ENCODE assay signal across 11 mouse cellular contexts in the genomic region with DNA sequence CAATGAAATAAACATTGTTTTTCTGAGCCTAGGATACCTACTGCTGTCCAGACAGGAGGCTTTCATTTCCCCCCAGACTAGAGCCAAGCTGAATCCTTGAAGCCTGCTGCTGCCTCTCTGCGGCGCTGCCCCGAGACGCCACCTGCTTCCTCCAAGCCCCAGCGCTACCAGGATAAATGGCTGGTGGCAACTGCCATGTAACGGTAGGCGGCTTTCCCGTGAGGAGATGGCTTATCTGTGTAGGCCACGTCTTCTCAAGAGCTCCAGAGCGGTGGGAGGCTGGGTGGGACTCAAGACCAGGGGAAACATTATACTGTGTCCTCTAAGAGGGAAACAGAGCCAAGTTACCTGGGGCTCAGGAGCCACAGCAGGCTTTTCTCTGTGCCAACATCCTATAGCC. TPM values are rescaled to one million over a fixed set of nuclear protein-coding genes. Genes with fewer than 3 reads are reported as not detected.
DNase-seq lines count a peak whose midpoint lies in the region; ATAC-seq and TF ChIP-seq lines count a peak whose summit lies in the region.
"Had no signal": no experiment of that assay in that cellular context is flagged by ENCODE, and none has a peak within 500 bp of the region (broad histone marks: within the 10 kb centered on the region; RNA-seq: fewer than 3 reads in every experiment).

No protein-coding gene starts in this region.

- no peak for TF ChIP-seq POLR2A in kidney, adult 2 months (IDR thresholded peaks at IDR 0.05; ENCODE audit: low read depth, low read length)

- H3K9me3 ChIP-seq in intestine, embryonic 15.5 days: no peaks in the 10 kb centered on the region
- no peaks in the 10 kb centered on the region for H3K9me3 ChIP-seq in intestine, postnatal 0 days (ENCODE audit: control insufficient read depth)
- H3K9me3 ChIP-seq: embryonic facial prominence, embryonic 15.5 days had no signal

- no peak overlapping the region for H3K27ac ChIP-seq in intestine, embryonic 15.5 days
- H3K27ac ChIP-seq in intestine, postnatal 0 days (ENCODE audit: low read depth, low read length): no peak overlapping the region
- no peak overlapping the region for H3K27ac ChIP-seq in kidney, adult 2 months (ENCODE audit: insufficient read depth, low read depth, low read length)
- H3K27ac ChIP-seq: embryonic facial prominence, embryonic 15.5 days had no signal

- H3K36me3 ChIP-seq in intestine, embryonic 15.5 days: no peaks in the 10 kb centered on the region
- H3K36me3 ChIP-seq in intestine, postnatal 0 days (ENCODE audit: control insufficient read depth, insufficient read depth): no peaks in the 10 kb centered on the region; the same call in 1 of the 2 replicates
- H3K36me3 ChIP-seq in kidney, adult 2 months (ENCODE audit: control insufficient read depth, insufficient read depth, low read length): no peaks in the 10 kb centered on the region

- ATAC-seq in intestine, embryonic 15.5 days: peak; percentile 56; the same call in 1 of the 2 replicates
- ATAC-seq in intestine, postnatal 0 days: no peak
- ATAC-seq in erythroid progenitor cell, adult 5-6 weeks (replicated peaks; ENCODE audit: low FRiP score, poor library complexity, severe bottlenecking): peak; percentile 87

- peaks cover 17% of the 10 kb centered on the region; the same call in 1 of the 2 replicates for H3K4me1 ChIP-seq in intestine, embryonic 15.5 days (replicated peaks)
- H3K4me1 ChIP-seq in intestine, postnatal 0 days (replicated peaks; ENCODE audit: control insufficient read depth, insufficient read depth, low read length): 0 out of 2 replicates have a peak, but pooled peaks cover 5% of the 10 kb centered on the region
- H3K4me1 ChIP-seq in kidney, adult 2 months (ENCODE audit: control insufficient read depth, insufficient read depth, low read length): no peaks in the 10 kb centered on the region

- H3K9ac ChIP-seq in intestine, embryonic 15.5 days: no peak overlapping the region
- no peak overlapping the region for H3K9ac ChIP-seq in intestine, postnatal 0 days (ENCODE audit: low read depth, low read length)
- H3K9ac ChIP-seq: embryonic facial prominence, embryonic 15.5 days had no signal

- DNase-seq in thymus, postnatal 4 days: peak; percentile 54
- no peak for DNase-seq in thymus, postnatal 10 days (ENCODE audit: low spot score in 2 of 2)
- DNase-seq in kidney, adult 2 months: no peak
- no peak for DNase-seq in urinary bladder, postnatal 36 days (ENCODE audit: low spot score in 2 of 2)
- no peak for DNase-seq in adrenal gland, adult 2 months
- DNase-seq: adrenal gland, postnatal 25 days; kidney, adult 8-10 months had no signal

- 75% methylated on average over 10 of the region's 10 CpGs for WGBS in intestine, embryonic 15.5 days
- 73% methylated on average over 10 of the region's 10 CpGs for WGBS in intestine, postnatal 0 days
- WGBS in kidney, adult 2 months: 76% methylated on average over 10 of the region's 10 CpGs

- no peak overlapping the region for H3K4me2 ChIP-seq in intestine, embryonic 15.5 days (replicated peaks)
- no peak overlapping the region for H3K4me2 ChIP-seq in intestine, postnatal 0 days (replicated peaks; ENCODE audit: low read depth)
- H3K4me2 ChIP-seq: embryonic facial prominence, embryonic 15.5 days had no signal

- no peaks in the 10 kb centered on the region for H3K27me3 ChIP-seq in intestine, embryonic 15.5 days (replicated peaks)
- H3K27me3 ChIP-seq in intestine, postnatal 0 days (replicated peaks; ENCODE audit: control insufficient read depth, insufficient read depth, low read length): no peaks in the 10 kb centered on the region
- H3K27me3 ChIP-seq in kidney, adult 2 months (replicated peaks; ENCODE audit: control insufficient read depth, insufficient read depth, low read length): no peaks in the 10 kb centered on the region
- H3K27me3 ChIP-seq: embryonic facial prominence, embryonic 15.5 days had no signal

- no peak for TF ChIP-seq CTCF in intestine, postnatal 0 days (IDR thresholded peaks at IDR 0.05; ENCODE audit: low read depth)
- TF ChIP-seq CTCF in kidney, adult 2 months (conservative IDR thresholded peaks at IDR 0.05; ENCODE audit: insufficient read depth, insufficient read length, low read depth, low read length): no peak

- H3K4me3 ChIP-seq in intestine, embryonic 15.5 days (replicated peaks): no peak overlapping the region
- no peak overlapping the region for H3K4me3 ChIP-seq in intestine, postnatal 0 days (ENCODE audit: low read depth, low read length)
- H3K4me3 ChIP-seq in kidney, adult 2 months (ENCODE audit: insufficient read depth, low read depth, low read length): no peak overlapping the region
- H3K4me3 ChIP-seq: embryonic facial prominence, embryonic 15.5 days had no signal

RNA-seq across cellular contexts. Expression of a gene that starts 9.2 kb away (rescaled TPM):
- 11.4 and 15.5 TPM in 2 replicates for polyA plus RNA-seq in intestine, embryonic 15.5 days (2015; fragmentation: Nextera tagmentation; extraction: Ambion mirVana)
- 2.2 and 2.3 TPM in 2 replicates for polyA plus RNA-seq in intestine, postnatal 0 days (2015; fragmentation: Nextera tagmentation; extraction: Ambion mirVana)
- total RNA-seq in erythroid progenitor cell, adult 5-6 weeks (2015; ENCODE audit: low replicate concordance): 212 and 231 TPM in 2 replicates
- 244 and 297 TPM in 2 replicates for total RNA-seq in erythroid progenitor cell, adult 5-6 weeks (2017; ENCODE audit: low replicate concordance)
- 6.0 and 6.3 TPM in 2 replicates for polyA plus RNA-seq in kidney, adult 2 months (2012; rRNA removed)
- 10 to 100 TPM in 1 of 2 experiments, 1 to 10 TPM in 1; 6.4 to 11.2 TPM for total RNA-seq in adrenal gland, adult 2 months (2021)
- polyA plus RNA-seq in adrenal gland, adult 2 months (2012; rRNA removed): 12.2 and 15.4 TPM in 2 replicates

RNA-seq across cellular contexts. Expression of a gene that starts 35.4 kb away (rescaled TPM):
- 8.9 and 9.0 TPM in 2 replicates for polyA plus RNA-seq in intestine, embryonic 15.5 days (2015; fragmentation: Nextera tagmentation; extraction: Ambion mirVana)
- polyA plus RNA-seq in intestine, postnatal 0 days (2015; fragmentation: Nextera tagmentation; extraction: Ambion mirVana): 3.7 and 3.8 TPM in 2 replicates
- 23.4 and 31.4 TPM in 2 replicates for total RNA-seq in erythroid progenitor cell, adult 5-6 weeks (2015; ENCODE audit: low replicate concordance)
- 34.3 and 48.6 TPM in 2 replicates for total RNA-seq in erythroid progenitor cell, adult 5-6 weeks (2017; ENCODE audit: low replicate concordance)
- polyA plus RNA-seq in kidney, adult 2 months (2012; rRNA removed): 13.0 and 13.9 TPM in 2 replicates
- 10 to 100 TPM; 19.9 to 23.7 TPM for total RNA-seq in adrenal gland, adult 2 months (2021)
- polyA plus RNA-seq in adrenal gland, adult 2 months (2012; rRNA removed): 11.7 and 15.5 TPM in 2 replicates
